Mouse (Mus musculus) small intestine, adult 2 months (tissue): ENCODE measurements around the gene Ipmk.

Experiments used
- CTCF ChIP-seq: fragments of 200-500 bp; IDR thresholded peaks from 2 replicates; pipeline ENCODE4 v1.5.1; 2012; ENCODE audit warnings: low read depth, mild to moderate bottlenecking, control low read depth, inconsistent platforms, low read length, moderate library complexity, mixed read lengths; ENCODE audit not compliant: insufficient replicate concordance, insufficient read length; ENCODE audit errors: extremely low read depth
- POLR2A ChIP-seq: fragments of 200-500 bp; IDR thresholded peaks from 2 replicates; pipeline ENCODE4 v1.6.1; 2012; ENCODE audit warnings: low read depth, mild to moderate bottlenecking, control low read depth, inconsistent platforms, low read length, moderate library complexity

- TF ChIP-seq CTCF (no peak), POLR2A (no peak)
Observed at GRCm38 (mm10) chr10:71448284-71448683, 100.7 kb downstream of the Ipmk start.
